Mouse (Mus musculus): ENCODE results near the gene Ccdc174. TPM values are rescaled to one million over a fixed set of nuclear protein-coding genes. Genes with fewer than 3 reads are reported as not detected.

The Ccdc174 gene
- polyA plus RNA-seq, 1 experiment, result 13.1 TPM

DNA sequence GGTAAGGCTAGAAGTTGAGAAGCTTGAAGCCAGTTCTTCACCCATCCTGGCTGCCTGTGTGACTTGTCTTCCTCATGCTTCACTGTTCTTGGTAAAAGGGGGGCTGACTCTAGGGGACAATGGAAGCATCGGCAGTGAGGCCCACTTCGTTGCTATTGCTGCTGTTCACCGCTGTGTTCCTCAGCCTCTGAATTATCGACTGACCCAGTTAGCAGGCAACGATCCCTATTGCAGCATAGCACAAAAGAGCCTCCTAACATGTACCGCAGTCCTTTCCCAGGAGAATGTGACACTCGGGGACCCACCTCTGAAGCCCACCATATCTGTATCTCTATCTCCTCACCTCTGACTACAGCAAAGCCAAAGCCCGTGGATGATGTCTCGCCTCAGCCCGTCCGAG lies 39.9 kb downstream of the Ccdc174 start:
- no peak for DNase-seq (ENCODE audit: low spot score)

DNA sequence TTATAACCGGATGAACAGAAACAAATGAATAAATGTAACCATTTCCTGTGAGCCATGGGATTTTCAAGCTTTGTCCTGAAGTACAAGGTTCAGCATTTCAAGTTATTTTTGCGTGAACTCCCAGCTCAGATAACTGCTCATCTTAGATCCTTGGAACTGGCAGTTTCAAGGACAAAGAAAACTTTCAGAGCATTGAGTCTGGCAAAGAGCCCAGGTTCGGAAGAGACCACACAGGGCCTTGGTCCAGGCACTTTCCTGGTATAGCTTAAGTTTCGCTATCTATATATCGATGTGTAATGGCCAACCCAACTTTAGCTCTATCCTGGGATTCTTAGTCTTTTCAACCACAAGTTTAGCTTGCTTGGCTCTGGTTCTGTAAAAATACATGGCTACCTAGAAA lies 53.4 kb downstream of the Ccdc174 start:
- DNase-seq (ENCODE audit: low spot score), result no peak

DNA sequence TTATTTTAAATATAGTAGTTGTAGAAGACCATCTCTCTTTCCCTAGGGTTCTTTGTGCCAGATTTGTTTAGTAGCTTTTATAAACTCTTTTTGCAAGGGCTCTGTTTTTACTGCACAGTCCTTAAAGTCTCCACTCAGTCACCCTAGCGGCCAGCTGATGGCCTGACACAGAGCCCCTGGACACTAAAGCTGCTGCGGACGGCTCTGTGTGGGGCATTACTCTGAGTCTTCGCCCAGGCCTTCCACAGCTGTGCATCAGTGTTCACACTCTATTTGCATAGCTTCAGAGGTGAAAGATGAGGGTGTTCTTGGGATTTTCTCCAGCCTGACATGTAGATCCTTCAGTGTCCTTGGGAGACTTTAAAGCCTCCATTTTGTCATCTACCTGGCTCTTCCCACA lies 60.6 kb downstream of the Ccdc174 start:
- no peak for DNase-seq (ENCODE audit: low spot score)

DNA sequence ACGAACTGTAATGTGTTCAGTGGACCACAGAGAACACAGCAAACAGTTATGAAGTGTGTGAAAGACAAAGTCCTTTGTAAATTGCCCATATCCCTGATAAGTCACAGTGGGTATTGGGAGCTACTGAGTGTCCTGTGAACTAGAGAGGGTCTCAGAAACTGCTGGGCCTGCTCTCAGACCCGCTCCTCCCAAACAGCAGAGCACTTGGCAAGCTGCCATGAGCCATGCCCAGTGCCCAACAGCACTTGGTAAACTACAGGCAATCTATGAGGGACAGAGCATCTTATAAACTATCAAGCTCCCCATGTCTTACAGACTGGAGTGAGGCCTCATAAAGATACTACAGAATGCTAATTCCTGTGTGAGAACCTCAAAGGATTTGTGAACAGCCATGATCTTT lies 70.6 kb downstream of the Ccdc174 start:
- no peak for DNase-seq (ENCODE audit: low spot score)

Other genes starting within 250 kb of the Ccdc174 start
- 55.0 and 73.2 TPM in 2 replicates for gene Slc6a6, start 194.0 kb upstream of the Ccdc174 start, polyA plus RNA-seq (2012; rRNA removed)
- 2.2 and 2.3 TPM in 2 replicates for gene Grip2, start 50.8 kb upstream of the Ccdc174 start, polyA plus RNA-seq (2012; rRNA removed)
- 0.37 and 0.69 TPM in 2 replicates for gene 4930590J08Rik, start 24.8 kb downstream of the Ccdc174 start, polyA plus RNA-seq (2012; rRNA removed)
- 8.3 and 13.0 TPM in 2 replicates for gene Fgd5, start 100.8 kb downstream of the Ccdc174 start, polyA plus RNA-seq (2012; rRNA removed)
- gene Nr2c2, start 213.3 kb downstream of the Ccdc174 start, polyA plus RNA-seq (2012; rRNA removed), result 18.9 and 19.7 TPM in 2 replicates